Mouse (Mus musculus): ENCODE results near the gene Csnk1g1. TPM values are rescaled to one million over a fixed set of nuclear protein-coding genes. Genes with fewer than 3 reads are reported as not detected.

Gene Csnk1g1
- polyA plus RNA-seq, 1 experiment from 2014 or later = 22.3 TPM

Other genes starting within 250 kb of the Csnk1g1 start
- gene Oaz2, start 240.9 kb upstream of the Csnk1g1 start, polyA plus RNA-seq (2015; fragmentation: Nextera tagmentation; extraction: Ambion mirVana) = 381 and 389 TPM in 2 replicates
- 8.6 and 10.0 TPM in 2 replicates for gene Zfp609, start 81.4 kb upstream of the Csnk1g1 start, polyA plus RNA-seq (2015; fragmentation: Nextera tagmentation; extraction: Ambion mirVana)
- gene Pclaf, start 18.7 kb upstream of the Csnk1g1 start, polyA plus RNA-seq (2015; fragmentation: Nextera tagmentation; extraction: Ambion mirVana) = 33.8 and 43.7 TPM in 2 replicates
- gene Trip4, start 130 bp upstream of the Csnk1g1 start, polyA plus RNA-seq (2015; fragmentation: Nextera tagmentation; extraction: Ambion mirVana) = 31.5 and 35.5 TPM in 2 replicates
- gene Ppib, start 151.3 kb downstream of the Csnk1g1 start, polyA plus RNA-seq (2015; fragmentation: Nextera tagmentation; extraction: Ambion mirVana) = 420 and 438 TPM in 2 replicates
- 5.3 and 6.6 TPM in 2 replicates for gene Snx22, start 160.8 kb downstream of the Csnk1g1 start, polyA plus RNA-seq (2015; fragmentation: Nextera tagmentation; extraction: Ambion mirVana)
- 83.5 and 84.3 TPM in 2 replicates for gene Snx1, start 217.7 kb downstream of the Csnk1g1 start, polyA plus RNA-seq (2015; fragmentation: Nextera tagmentation; extraction: Ambion mirVana)
- 99.2 and 110 TPM in 2 replicates for gene Ciao2a, start 217.7 kb downstream of the Csnk1g1 start, polyA plus RNA-seq (2015; fragmentation: Nextera tagmentation; extraction: Ambion mirVana)
- gene Dapk2, start 249.3 kb downstream of the Csnk1g1 start, polyA plus RNA-seq (2015; fragmentation: Nextera tagmentation; extraction: Ambion mirVana) = 1.3 and 2.5 TPM in 2 replicates

Measured in neural tube, embryonic 13.5 days (tissue).